Mouse (Mus musculus): ENCODE measurements around the gene Adk.
"Not testable (repeated sequence)": the region's sequence is repeated elsewhere in the genome, so short reads cannot be mapped to it uniquely, and the experiment has no call there.

Gene Adk

DNA sequence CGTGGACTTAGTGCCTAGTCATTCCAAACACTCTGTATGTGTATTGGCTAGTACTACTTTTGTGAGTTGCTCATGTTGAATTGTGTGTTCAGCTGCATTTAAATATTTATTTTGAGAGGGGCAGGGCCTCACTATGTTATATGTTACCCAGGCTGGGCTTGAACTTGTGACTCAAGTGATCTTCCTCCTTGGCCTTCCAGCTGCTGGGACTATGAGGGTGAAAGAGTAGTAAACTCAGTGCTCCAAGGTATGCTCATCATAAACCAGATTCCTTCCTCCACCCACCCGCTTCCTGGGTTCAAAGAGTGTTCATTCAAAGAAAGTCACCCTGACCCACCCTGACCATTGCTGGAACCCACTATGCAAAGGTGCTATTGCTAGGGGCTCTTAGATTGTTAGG, 434.8 kb downstream of the Adk start:
- not testable (repeated sequence) for DNase-seq (ENCODE audit: low read depth)

DNA sequence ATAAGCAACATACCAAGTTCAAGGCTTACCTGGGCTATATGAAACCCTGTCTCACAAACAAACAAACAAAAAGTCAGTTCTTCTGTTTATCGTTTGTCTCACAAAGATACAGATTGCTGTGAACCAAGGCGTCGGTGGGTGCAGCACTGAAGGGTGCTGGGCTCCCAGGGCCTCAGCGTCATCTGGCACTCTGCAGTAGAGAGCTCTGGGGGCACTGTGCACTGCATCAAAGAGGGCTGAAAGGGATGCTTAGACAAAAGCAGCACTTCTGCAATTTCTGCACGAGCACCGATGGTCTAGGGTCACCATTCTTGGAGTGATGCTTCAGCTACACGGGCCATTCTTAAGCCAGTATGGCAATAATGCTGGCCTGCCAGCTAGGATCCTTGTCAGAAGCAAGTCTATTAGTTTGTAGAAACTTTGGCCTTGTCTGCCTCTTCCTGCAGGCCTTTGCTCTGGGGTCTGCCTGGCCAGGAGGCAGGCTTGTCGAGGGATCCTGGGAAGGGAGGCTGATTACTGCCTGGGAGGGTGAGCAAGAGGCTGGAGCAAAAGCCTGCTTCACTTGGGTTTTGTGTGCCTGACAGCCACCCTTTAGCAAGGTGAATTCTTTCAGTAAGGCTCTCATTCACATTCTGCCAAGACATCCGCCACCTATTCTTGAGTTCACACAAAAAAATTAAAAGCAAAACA, 436.2 kb downstream of the Adk start:
- not testable (repeated sequence) for DNase-seq (ENCODE audit: low read depth)

DNA sequence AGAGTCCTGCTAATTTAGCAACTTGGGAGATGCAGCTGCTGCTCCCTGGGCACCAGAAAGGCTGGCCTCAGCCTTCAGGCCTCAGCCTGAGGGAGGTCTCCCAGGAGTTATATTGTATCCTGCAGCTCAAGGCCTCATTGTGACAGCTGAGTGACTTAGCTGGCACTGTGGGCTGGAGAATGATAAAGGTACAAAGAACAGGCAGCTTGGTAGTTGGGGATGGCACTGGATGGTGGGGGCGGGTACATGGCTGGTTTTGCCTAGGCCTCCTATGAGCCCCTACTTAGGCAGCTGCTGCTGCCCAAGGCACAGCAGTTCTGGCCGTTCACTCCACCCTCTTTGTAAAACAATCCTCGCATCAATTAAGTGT, 436.7 kb downstream of the Adk start:
- no peak for DNase-seq (ENCODE audit: low read depth)

DNA sequence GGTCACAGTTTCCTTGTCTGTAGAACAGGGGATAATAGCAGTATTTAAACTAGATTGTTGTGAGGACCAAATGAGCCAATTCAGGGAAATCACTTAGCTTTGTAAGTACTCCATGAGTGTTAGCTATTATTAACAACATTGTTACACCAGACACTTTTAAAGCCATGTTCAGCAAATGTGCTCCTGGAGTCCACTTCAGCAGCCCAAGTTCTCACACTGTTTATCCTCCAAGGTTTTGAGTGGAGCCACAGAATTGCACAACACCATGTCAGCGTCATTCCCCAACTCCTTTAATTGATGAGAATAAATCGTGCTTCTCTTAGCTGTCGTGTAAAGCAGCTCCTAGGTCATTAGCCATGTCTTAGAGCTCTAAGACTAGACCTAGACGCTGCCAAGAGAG, 437.8 kb downstream of the Adk start:
- DNase-seq (ENCODE audit: low read depth) = no peak
